Mouse (Mus musculus): ENCODE results near the gene Aftph. TPM values are rescaled to one million over a fixed set of nuclear protein-coding genes. Genes with fewer than 3 reads are reported as not detected.

Gene Aftph
- 34.3 and 44.8 TPM in 2 replicates for polyA plus RNA-seq (2014; fragmentation: Nextera tagmentation; extraction: Ambion mirVana)

DNA sequence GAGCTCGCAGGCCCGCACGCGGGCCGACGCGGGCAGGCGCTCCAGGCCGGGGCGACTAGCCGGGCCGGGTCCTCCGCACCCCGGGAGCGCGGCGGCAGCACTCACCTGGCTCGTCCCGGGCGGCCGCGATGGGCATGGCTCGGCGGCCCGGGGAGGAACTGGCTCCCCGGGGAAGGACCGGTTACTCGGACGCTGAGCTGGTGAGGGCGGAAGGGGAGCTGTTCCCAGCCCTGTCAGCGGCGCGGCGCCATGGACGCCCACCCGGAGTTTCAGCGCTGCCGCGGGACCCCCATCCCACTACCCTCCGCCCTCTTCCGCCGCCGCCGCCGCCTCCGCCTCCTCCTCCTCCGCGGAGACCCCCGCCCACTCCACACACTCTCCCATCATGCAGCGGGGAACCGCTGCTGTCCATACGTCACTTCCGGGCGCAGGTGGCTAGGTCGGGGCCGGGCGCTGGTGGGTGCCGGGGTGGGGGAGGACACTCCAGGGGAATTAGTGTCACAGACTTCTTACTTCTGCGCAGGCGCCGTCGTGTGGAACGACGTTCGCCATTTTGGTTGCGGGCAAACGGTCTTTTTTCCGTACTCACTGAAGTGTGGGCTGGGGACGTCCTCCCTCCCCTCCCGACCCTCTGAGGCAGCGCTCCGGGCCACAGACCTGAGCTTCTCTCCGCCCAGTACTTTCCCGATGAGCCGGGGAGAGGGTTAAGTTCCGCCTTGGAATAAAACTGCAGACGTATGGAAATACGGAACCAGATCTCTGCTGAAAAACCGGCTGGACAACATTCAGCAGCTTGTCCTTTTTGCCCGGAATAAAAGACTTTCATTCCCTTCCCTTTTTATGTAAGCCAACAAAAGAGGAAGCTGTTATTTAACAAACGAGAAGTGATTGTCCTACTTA lies at the start of gene Aftph:
Gene Aftph (minus strand): TSS at position 389 of the 900 bp plus-strand sequence.
- H3K4me2 ChIP-seq (ENCODE audit: low read length): peak within 1 kb of the TSS; percentile 55
- peak within 1 kb of the TSS; percentile 92 for H3K9ac ChIP-seq (replicated peaks; ENCODE audit: low read length)
- peak within 1 kb of the TSS; percentile 97 for H3K27ac ChIP-seq (replicated peaks; ENCODE audit: low read depth, low read length)
- WGBS: under 1% methylated on average over 69 of the region's 81 CpGs
- ATAC-seq (ENCODE audit: low FRiP score, low TSS enrichment) (peak; percentile 99), DNase-seq (peak; percentile 100)
- H3K4me1 ChIP-seq (ENCODE audit: control insufficient read depth, insufficient read depth, low read length): peaks cover 5% of the 10 kb centered on the region; the same call in 1 of the 2 replicates
- H3K4me3 ChIP-seq (replicated peaks; ENCODE audit: low read depth, low read length): peak within 1 kb of the TSS; percentile 96
- H3K36me3 ChIP-seq (ENCODE audit: control insufficient read depth, insufficient read depth, low read length): no peaks in the 10 kb centered on the region
- H3K9me3 ChIP-seq (ENCODE audit: control insufficient read depth, low read length): no peaks in the 10 kb centered on the region
- no peaks in the 10 kb centered on the region for H3K27me3 ChIP-seq (ENCODE audit: control insufficient read depth, insufficient read depth, low read length)

- DNase-seq (no peak), ATAC-seq (ENCODE audit: low FRiP score, low TSS enrichment) (no peak; the same call in 1 of the 2 replicates)
- H3K36me3 ChIP-seq (ENCODE audit: control insufficient read depth, insufficient read depth, low read length): no peaks in the 10 kb centered on the region
- H3K27ac ChIP-seq (replicated peaks; ENCODE audit: low read depth, low read length): no peak overlapping the region
- no peaks in the 10 kb centered on the region for H3K4me1 ChIP-seq (ENCODE audit: control insufficient read depth, insufficient read depth, low read length)
- H3K4me3 ChIP-seq (replicated peaks; ENCODE audit: low read depth, low read length): no peak overlapping the region
- WGBS: 48% methylated on average over 1 of the region's 1 CpGs
- no peak overlapping the region for H3K9ac ChIP-seq (replicated peaks; ENCODE audit: low read length)
- H3K9me3 ChIP-seq (ENCODE audit: control insufficient read depth, low read length): 0 out of 2 replicates have a peak, but pooled peaks cover 4% of the 10 kb centered on the region
- no peaks in the 10 kb centered on the region for H3K27me3 ChIP-seq (ENCODE audit: control insufficient read depth, insufficient read depth, low read length)
- H3K4me2 ChIP-seq (ENCODE audit: low read length): no peak overlapping the region
Measured at GRCm38 (mm10) chr11:20789015-20789414, 47.6 kb upstream of the Aftph start.

GRCm38 (mm10) chr11:20788070-20788469 lies 46.7 kb upstream of the Aftph start:
- Histone ChIP-seq H3K36me3 (ENCODE audit: control insufficient read depth, insufficient read depth, low read length) (no peaks in the 10 kb centered on the region), H3K27ac (replicated peaks; ENCODE audit: low read depth, low read length) (no peak overlapping the region), H3K9me3 (ENCODE audit: control insufficient read depth, low read length) (0 out of 2 replicates have a peak, but pooled peaks cover 4% of the 10 kb centered on the region), H3K4me3 (replicated peaks; ENCODE audit: low read depth, low read length) (no peak overlapping the region), H3K27me3 (ENCODE audit: control insufficient read depth, insufficient read depth, low read length) (no peaks in the 10 kb centered on the region), H3K9ac (replicated peaks; ENCODE audit: low read length) (no peak overlapping the region), H3K4me1 (ENCODE audit: control insufficient read depth, insufficient read depth, low read length) (no peaks in the 10 kb centered on the region), H3K4me2 (ENCODE audit: low read length) (no peak overlapping the region)
- WGBS: 83% methylated on average over 3 of the region's 3 CpGs
- ATAC-seq (ENCODE audit: low FRiP score, low TSS enrichment) (no peak), DNase-seq (no peak)

DNA sequence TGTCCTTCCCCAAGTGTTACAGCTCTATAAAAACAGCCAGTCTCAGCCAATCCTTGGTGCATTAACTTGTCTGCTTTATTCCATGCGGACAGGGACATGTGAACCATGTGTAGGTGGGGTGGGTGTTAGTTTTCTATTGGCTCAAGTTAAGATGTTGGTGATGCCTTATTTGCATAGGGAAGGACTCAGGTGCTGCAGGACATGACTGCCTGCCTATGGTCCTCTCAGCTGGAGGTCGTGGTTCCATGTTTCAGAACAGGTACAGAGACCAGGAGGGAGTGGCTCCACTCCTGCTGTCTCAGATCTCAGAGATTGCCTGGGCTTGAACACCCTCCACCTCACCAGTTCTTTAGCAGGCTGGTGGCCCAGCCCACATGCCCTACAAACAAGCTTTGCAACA lies 44.8 kb upstream of the Aftph start:
- Histone ChIP-seq H3K27ac (replicated peaks; ENCODE audit: low read depth, low read length) (no peak overlapping the region), H3K4me3 (replicated peaks; ENCODE audit: low read depth, low read length) (no peak overlapping the region), H3K27me3 (ENCODE audit: control insufficient read depth, insufficient read depth, low read length) (no peaks in the 10 kb centered on the region), H3K4me2 (ENCODE audit: low read length) (no peak overlapping the region), H3K9ac (replicated peaks; ENCODE audit: low read length) (no peak overlapping the region), H3K4me1 (ENCODE audit: control insufficient read depth, insufficient read depth, low read length) (no peaks in the 10 kb centered on the region), H3K9me3 (ENCODE audit: control insufficient read depth, low read length) (0 out of 2 replicates have a peak, but pooled peaks cover 4% of the 10 kb centered on the region), H3K36me3 (ENCODE audit: control insufficient read depth, insufficient read depth, low read length) (no peaks in the 10 kb centered on the region)
- 72% methylated on average over 2 of the region's 2 CpGs for WGBS
- ATAC-seq (ENCODE audit: low FRiP score, low TSS enrichment) (no peak), DNase-seq (no peak)

DNA sequence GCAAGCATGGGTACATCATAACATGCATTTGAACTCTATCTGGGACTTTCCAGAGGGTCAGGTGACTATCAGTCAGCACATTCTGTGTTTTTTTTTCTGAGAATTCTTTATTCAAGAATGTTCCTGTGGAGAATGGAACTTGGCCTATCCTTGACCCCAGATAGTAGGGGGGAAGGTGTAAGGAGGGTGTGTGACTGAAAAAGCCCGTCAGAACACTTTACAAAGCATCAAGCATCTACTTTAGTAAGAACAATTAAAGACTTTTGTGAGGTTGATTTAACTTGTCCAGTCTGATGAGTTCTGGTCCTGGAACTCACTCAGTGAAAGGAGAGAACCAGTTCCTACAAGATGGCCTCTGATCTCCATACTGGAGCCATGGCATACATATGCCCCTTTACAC lies 43.8 kb upstream of the Aftph start:
- Histone ChIP-seq H3K4me3 (replicated peaks; ENCODE audit: low read depth, low read length) (no peak overlapping the region), H3K36me3 (ENCODE audit: control insufficient read depth, insufficient read depth, low read length) (no peaks in the 10 kb centered on the region), H3K27me3 (ENCODE audit: control insufficient read depth, insufficient read depth, low read length) (no peaks in the 10 kb centered on the region), H3K9ac (replicated peaks; ENCODE audit: low read length) (no peak overlapping the region), H3K4me2 (ENCODE audit: low read length) (no peak overlapping the region), H3K4me1 (ENCODE audit: control insufficient read depth, insufficient read depth, low read length) (no peaks in the 10 kb centered on the region), H3K27ac (replicated peaks; ENCODE audit: low read depth, low read length) (no peak overlapping the region), H3K9me3 (ENCODE audit: control insufficient read depth, low read length) (0 out of 2 replicates have a peak, but pooled peaks cover 4% of the 10 kb centered on the region)
- WGBS: 86% methylated on average over 1 of the region's 1 CpGs
- ATAC-seq (ENCODE audit: low FRiP score, low TSS enrichment): no peak
- DNase-seq: no peak

- no peak overlapping the region for H3K9ac ChIP-seq (replicated peaks; ENCODE audit: low read length)
- H3K27ac ChIP-seq (replicated peaks; ENCODE audit: low read depth, low read length): no peak overlapping the region
- H3K4me1 ChIP-seq (ENCODE audit: control insufficient read depth, insufficient read depth, low read length): no peaks in the 10 kb centered on the region
- DNase-seq (no peak), ATAC-seq (ENCODE audit: low FRiP score, low TSS enrichment) (no peak)
- no peak overlapping the region for H3K4me2 ChIP-seq (ENCODE audit: low read length)
- no peaks in the 10 kb centered on the region for H3K36me3 ChIP-seq (ENCODE audit: control insufficient read depth, insufficient read depth, low read length)
- 0 out of 2 replicates have a peak, but pooled peaks cover 4% of the 10 kb centered on the region for H3K9me3 ChIP-seq (ENCODE audit: control insufficient read depth, low read length)
- no peak overlapping the region for H3K4me3 ChIP-seq (replicated peaks; ENCODE audit: low read depth, low read length)
- 88% methylated on average over 6 of the region's 6 CpGs for WGBS
- H3K27me3 ChIP-seq (ENCODE audit: control insufficient read depth, insufficient read depth, low read length): no peaks in the 10 kb centered on the region
Measured at GRCm38 (mm10) chr11:20784776-20785175, 43.4 kb upstream of the Aftph start.

DNA sequence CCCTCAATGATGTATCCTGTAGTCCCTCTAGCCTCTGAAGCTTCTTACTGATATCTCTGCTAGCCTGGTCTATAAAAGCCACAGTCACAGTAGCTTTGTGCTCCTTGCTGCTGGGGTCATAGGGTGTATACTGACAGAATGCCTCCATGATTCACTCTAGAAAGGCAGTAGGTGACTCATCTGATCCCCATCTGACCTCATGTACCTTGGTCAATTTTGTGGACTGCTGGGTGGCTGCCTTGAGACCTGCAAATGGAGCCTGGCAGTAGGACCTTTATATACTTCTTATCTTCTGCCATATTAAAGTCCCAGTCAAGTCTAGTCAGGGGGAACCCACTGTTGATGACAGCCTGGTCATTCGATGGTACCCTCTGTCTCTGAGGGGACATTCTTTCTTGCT lies 42.1 kb upstream of the Aftph start:
- DNase-seq: no peak
- no peak overlapping the region for H3K9ac ChIP-seq (replicated peaks; ENCODE audit: low read length)
- H3K27ac ChIP-seq (replicated peaks; ENCODE audit: low read depth, low read length): no peak overlapping the region
- 97% methylated on average over 1 of the region's 1 CpGs for WGBS
- no peak overlapping the region for H3K4me3 ChIP-seq (replicated peaks; ENCODE audit: low read depth, low read length)
- H3K27me3 ChIP-seq (ENCODE audit: control insufficient read depth, insufficient read depth, low read length): no peaks in the 10 kb centered on the region
- no peaks in the 10 kb centered on the region for H3K36me3 ChIP-seq (ENCODE audit: control insufficient read depth, insufficient read depth, low read length)
- H3K4me2 ChIP-seq (ENCODE audit: low read length): no peak overlapping the region
- no peak for ATAC-seq (ENCODE audit: low FRiP score, low TSS enrichment)
- 0 out of 2 replicates have a peak, but pooled peaks cover 4% of the 10 kb centered on the region for H3K9me3 ChIP-seq (ENCODE audit: control insufficient read depth, low read length)
- H3K4me1 ChIP-seq (ENCODE audit: control insufficient read depth, insufficient read depth, low read length): no peaks in the 10 kb centered on the region

- Histone ChIP-seq H3K9ac (replicated peaks; ENCODE audit: low read length) (no peak overlapping the region), H3K4me3 (replicated peaks; ENCODE audit: low read depth, low read length) (no peak overlapping the region), H3K9me3 (ENCODE audit: control insufficient read depth, low read length) (0 out of 2 replicates have a peak, but pooled peaks cover 4% of the 10 kb centered on the region), H3K27me3 (ENCODE audit: control insufficient read depth, insufficient read depth, low read length) (no peaks in the 10 kb centered on the region), H3K27ac (replicated peaks; ENCODE audit: low read depth, low read length) (no peak overlapping the region), H3K4me1 (ENCODE audit: control insufficient read depth, insufficient read depth, low read length) (no peaks in the 10 kb centered on the region), H3K4me2 (ENCODE audit: low read length) (no peak overlapping the region), H3K36me3 (ENCODE audit: control insufficient read depth, insufficient read depth, low read length) (no peaks in the 10 kb centered on the region)
- no peak for ATAC-seq (ENCODE audit: low FRiP score, low TSS enrichment)
- WGBS: 72% methylated on average over 2 of the region's 2 CpGs
- no peak for DNase-seq
Measured at GRCm38 (mm10) chr11:20782620-20783019, 41.2 kb upstream of the Aftph start.
